17 mouse cellular contexts compared by ENCODE assay signal in the genomic region with DNA sequence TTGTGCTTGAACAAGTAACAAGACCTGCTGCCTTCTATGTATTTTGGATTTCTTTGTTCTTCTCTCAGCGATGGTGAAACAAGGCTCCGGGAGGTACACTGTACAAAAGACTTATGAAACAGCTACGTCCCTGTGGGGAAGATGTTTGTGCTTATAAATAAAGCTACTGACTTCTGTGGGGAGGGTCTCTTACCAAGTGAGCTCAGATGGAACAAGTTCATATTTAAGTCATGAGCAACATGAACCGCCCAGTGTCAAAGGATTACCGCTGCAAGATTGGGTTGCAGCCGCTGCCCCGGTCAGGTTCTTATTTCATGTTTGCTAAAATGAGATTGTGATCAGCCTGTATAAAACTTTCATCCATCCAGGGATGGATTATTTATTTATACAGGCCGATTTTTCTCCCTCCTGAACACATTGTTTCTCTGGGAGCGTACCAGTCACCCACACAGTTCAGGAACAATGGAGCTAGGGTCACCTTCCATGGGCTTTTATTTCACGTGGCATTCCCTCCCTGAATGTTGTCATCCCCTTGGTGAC. TPM values are rescaled to one million over a fixed set of nuclear protein-coding genes. Genes with fewer than 3 reads are reported as not detected.
DNase-seq lines count a peak whose midpoint lies in the region; ATAC-seq and TF ChIP-seq lines count a peak whose summit lies in the region.
"Had no signal": no experiment of that assay in that cellular context is flagged by ENCODE, and none has a peak within 500 bp of the region (broad histone marks: within the 10 kb centered on the region; RNA-seq: fewer than 3 reads in every experiment).

No protein-coding gene starts in this region.

- no peak for ATAC-seq in hindbrain, embryonic 15.5 days (ENCODE audit: low FRiP score, low read depth)
- peak; percentile 45; the same call in 1 of the 2 replicates for ATAC-seq in midbrain, embryonic 16.5 days
- ATAC-seq in intestine, postnatal 0 days = no peak

- TF ChIP-seq CTCF in intestine, postnatal 0 days (IDR thresholded peaks at IDR 0.05; ENCODE audit: low read depth) = no peak

- peak; percentile 51 for DNase-seq in Muller cell, postnatal 12 days (ENCODE audit: inconsistent ontology term)
- DNase-seq in embryo, embryonic 11 days = peak; percentile 27
- DNase-seq in adrenal gland, adult (ENCODE audit: inconsistent age in 2 of 2, low spot score in 1 of 2) = no peak
- DNase-seq in right cerebral cortex, postnatal 25 days = no peak
- DNase-seq in gastrocnemius, postnatal 25 days = no peak
- DNase-seq: cerebellum, adult 18-20 months; kidney, adult 9 months; lung, adult 18-20 months; right cerebral cortex, adult 18-20 months had no signal

- peak overlapping the region; percentile 11; the same call in 1 of the 2 replicates for H3K4me2 ChIP-seq in hindbrain, embryonic 15.5 days
- H3K4me2 ChIP-seq in midbrain, embryonic 16.5 days (ENCODE audit: low read length) = peak overlapping the region; percentile 27
- no peak overlapping the region for H3K4me2 ChIP-seq in intestine, postnatal 0 days (replicated peaks; ENCODE audit: low read depth)
- H3K4me2 ChIP-seq: embryonic facial prominence, embryonic 12.5 days; limb, embryonic 13.5 days had no signal

- no peak overlapping the region for H3K4me3 ChIP-seq in hindbrain, embryonic 15.5 days
- H3K4me3 ChIP-seq in midbrain, embryonic 16.5 days (ENCODE audit: low read depth, low read length) = no peak overlapping the region
- H3K4me3 ChIP-seq in intestine, postnatal 0 days (ENCODE audit: low read depth, low read length) = no peak overlapping the region
- H3K4me3 ChIP-seq: embryonic facial prominence, embryonic 12.5 days; left cerebral cortex, adult 2 months; limb, embryonic 13.5 days had no signal

- no peak overlapping the region for H3K27ac ChIP-seq in hindbrain, embryonic 15.5 days (replicated peaks)
- H3K27ac ChIP-seq in midbrain, embryonic 16.5 days (ENCODE audit: low read length) = no peak overlapping the region
- H3K27ac ChIP-seq in intestine, postnatal 0 days (ENCODE audit: low read depth, low read length) = no peak overlapping the region
- H3K27ac ChIP-seq: embryonic facial prominence, embryonic 12.5 days; left cerebral cortex, adult 2 months; limb, embryonic 13.5 days; macrophage had no signal

- no peak overlapping the region for H3K9ac ChIP-seq in hindbrain, embryonic 15.5 days
- peak overlapping the region; percentile 4; the same call in 1 of the 2 replicates for H3K9ac ChIP-seq in midbrain, embryonic 16.5 days (ENCODE audit: low read depth, low read length)
- no peak overlapping the region for H3K9ac ChIP-seq in intestine, postnatal 0 days (ENCODE audit: low read depth, low read length)
- H3K9ac ChIP-seq: embryonic facial prominence, embryonic 12.5 days; limb, embryonic 13.5 days had no signal

- no peaks in the 10 kb centered on the region for H3K27me3 ChIP-seq in hindbrain, embryonic 15.5 days
- H3K27me3 ChIP-seq in midbrain, embryonic 16.5 days (ENCODE audit: control insufficient read depth, insufficient read depth, low read depth, low read length) = no peaks in the 10 kb centered on the region; the same call in 1 of the 2 replicates
- H3K27me3 ChIP-seq in intestine, postnatal 0 days (replicated peaks; ENCODE audit: control insufficient read depth, insufficient read depth, low read length) = no peaks in the 10 kb centered on the region
- H3K27me3 ChIP-seq: embryonic facial prominence, embryonic 12.5 days; limb, embryonic 13.5 days had no signal

- 13% methylated on average over 10 of the region's 10 CpGs for WGBS in hindbrain, embryonic 15.5 days
- WGBS in midbrain, embryonic 16.5 days = 14% methylated on average over 10 of the region's 10 CpGs
- WGBS in intestine, postnatal 0 days = 73% methylated on average over 10 of the region's 10 CpGs

- no peaks in the 10 kb centered on the region for H3K9me3 ChIP-seq in hindbrain, embryonic 15.5 days
- H3K9me3 ChIP-seq in midbrain, embryonic 16.5 days (replicated peaks; ENCODE audit: control insufficient read depth, low read length, poor library complexity, severe bottlenecking) = no peaks in the 10 kb centered on the region
- no peaks in the 10 kb centered on the region for H3K9me3 ChIP-seq in intestine, postnatal 0 days (ENCODE audit: control insufficient read depth)
- H3K9me3 ChIP-seq: embryonic facial prominence, embryonic 12.5 days; G1E; limb, embryonic 13.5 days had no signal

- peaks cover 9% of the 10 kb centered on the region for H3K4me1 ChIP-seq in hindbrain, embryonic 15.5 days (replicated peaks)
- H3K4me1 ChIP-seq in midbrain, embryonic 16.5 days (ENCODE audit: control insufficient read depth, insufficient read depth, low read length) = peaks cover 6% of the 10 kb centered on the region; the same call in 1 of the 2 replicates
- H3K4me1 ChIP-seq in intestine, postnatal 0 days (replicated peaks; ENCODE audit: control insufficient read depth, insufficient read depth, low read length) = peaks cover 4% of the 10 kb centered on the region
- H3K4me1 ChIP-seq: embryonic facial prominence, embryonic 12.5 days; limb, embryonic 13.5 days had no signal

- H3K36me3 ChIP-seq in hindbrain, embryonic 15.5 days = no peaks in the 10 kb centered on the region
- H3K36me3 ChIP-seq in midbrain, embryonic 16.5 days (ENCODE audit: control insufficient read depth, insufficient read depth, low read length) = no peaks in the 10 kb centered on the region
- H3K36me3 ChIP-seq in intestine, postnatal 0 days (ENCODE audit: control insufficient read depth, insufficient read depth) = peaks cover 11% of the 10 kb centered on the region; the same call in 1 of the 2 replicates
- H3K36me3 ChIP-seq: embryonic facial prominence, embryonic 12.5 days; G1E; limb, embryonic 13.5 days had no signal

RNA-seq across cellular contexts. Expression of gene Gas2l3, which starts 38.4 kb away (rescaled TPM):
- polyA plus RNA-seq in hindbrain, embryonic 15.5 days (2015; fragmentation: Nextera tagmentation; extraction: Ambion mirVana) = 5.5 and 7.4 TPM in 2 replicates
- polyA plus RNA-seq in midbrain, embryonic 16.5 days (2015; fragmentation: Nextera tagmentation; extraction: Ambion mirVana) = 2.2 and 4.4 TPM in 2 replicates
- polyA plus RNA-seq in intestine, postnatal 0 days (2015; fragmentation: Nextera tagmentation; extraction: Ambion mirVana) = 5.5 and 5.6 TPM in 2 replicates
- total RNA-seq in gastrocnemius, postnatal 25 days (2021) = 1 to 10 TPM; 1.6 to 3.5 TPM
- polyA plus RNA-seq: G1E had no signal

RNA-seq across cellular contexts. Expression of gene Nr1h4, which starts 51.2 kb away (rescaled TPM):
- not detected in 2 replicates for polyA plus RNA-seq in hindbrain, embryonic 15.5 days (2015; fragmentation: Nextera tagmentation; extraction: Ambion mirVana)
- polyA plus RNA-seq in midbrain, embryonic 16.5 days (2015; fragmentation: Nextera tagmentation; extraction: Ambion mirVana) = not detected in 2 replicates
- polyA plus RNA-seq in intestine, postnatal 0 days (2015; fragmentation: Nextera tagmentation; extraction: Ambion mirVana) = 117 and 139 TPM in 2 replicates
- total RNA-seq in gastrocnemius, postnatal 25 days (2021) = not detected
- total RNA-seq: G1E; left cerebral cortex, adult 2 months had no signal
- polyA plus RNA-seq: embryonic facial prominence, embryonic 12.5 days; G1E; limb, embryonic 13.5 days; macrophage had no signal

Comparison
In these comparisons a context has a peak if more than half of its experiments do, and no peak if none do; other contexts are left out.
1. DNase-seq: peak in Muller cell, postnatal 12 days (single experiment) and embryo, embryonic 11 days (single experiment); none in adrenal gland, adult (0 of 2), right cerebral cortex, postnatal 25 days (single experiment) and gastrocnemius, postnatal 25 days (single experiment).
2. RNA of gene Nr1h4, which starts 51.2 kb away (polyA plus RNA-seq): 117 to 139 TPM in intestine, postnatal 0 days; not detected in hindbrain, embryonic 15.5 days and not detected in midbrain, embryonic 16.5 days; every median in the first group is over 100 times any median in the second.